Mouse (Mus musculus) midbrain, embryonic 14.5 days (tissue): ENCODE measurements around the gene Ccdc24. TPM values are rescaled to one million over a fixed set of nuclear protein-coding genes. Genes with fewer than 3 reads are reported as not detected.
A peak's percentile ranks its signal among the peaks of the same experiment; 100 is the strongest.

Source experiments
- ATAC-seq: fragments of 200-750 bp; cut with Nextera tagmentation; 2 replicates; pipeline ENCODE4 v1.8.0; 2017; ENCODE audit warnings: moderate number of reproducible peaks, moderate library complexity; ENCODE audit not compliant: low FRiP score, low TSS enrichment
- DNase-seq: peaks from one replicate; pipeline ENCODE4 v3.0.0-alpha.2; 2015
- H3K27ac ChIP-seq: fragments of 300-500 bp; sonication (generic); replicated peaks from 2 replicates; pipeline ENCODE4 v1.5.1; 2014; ENCODE audit warnings: mild to moderate bottlenecking, low read depth, low read length, moderate library complexity
- H3K27me3 ChIP-seq: fragments of 300-500 bp; sonication (generic); 2 replicates; pipeline ENCODE4 v1.6.1; 2014; ENCODE audit warnings: low read length, control low read depth, mixed read lengths; ENCODE audit not compliant: control insufficient read depth, insufficient read depth
- H3K36me3 ChIP-seq: fragments of 300-500 bp; sonication (generic); 2 replicates; pipeline ENCODE4 v1.6.1; 2014; ENCODE audit warnings: low read length, control low read depth; ENCODE audit not compliant: control insufficient read depth, insufficient read depth
- H3K4me1 ChIP-seq: fragments of 300-500 bp; sonication (generic); 2 replicates; pipeline ENCODE4 v1.6.1; 2014; ENCODE audit warnings: mild to moderate bottlenecking, antibody characterized with exemption, low read length, control low read depth; ENCODE audit not compliant: control insufficient read depth, insufficient read depth
- H3K4me2 ChIP-seq: fragments of 300-500 bp; sonication (generic); 2 replicates; pipeline ENCODE4 v1.6.1; 2014; ENCODE audit warnings: mild to moderate bottlenecking, low read length, moderate library complexity
- H3K4me3 ChIP-seq: fragments of 300-500 bp; sonication (generic); replicated peaks from 2 replicates; pipeline ENCODE4 v1.5.1; 2014; ENCODE audit warnings: low read depth, low read length
- H3K9ac ChIP-seq: fragments of 300-500 bp; sonication (generic); replicated peaks from 2 replicates; pipeline ENCODE4 v1.6.1; 2014; ENCODE audit warnings: mild to moderate bottlenecking, low read length, moderate library complexity
- H3K9me3 ChIP-seq: fragments of 300-500 bp; sonication (generic); 2 replicates; pipeline ENCODE4 v1.6.1; 2016; ENCODE audit warnings: low read length, control low read depth, mixed read lengths; ENCODE audit not compliant: control insufficient read depth
- WGBS: fragments of 180-500 bp; shearing (Covaris S2); extraction: QIAGEN DNeasy Blood & Tissue Kit; methylation state at CpG from one replicate; pipeline ENCODE4 v1.1.7; 2014; 5-methylcytosine and 5-hydroxymethylcytosine counted together
- polyA plus RNA-seq: library from polyadenylated mRNA; unstranded; fragments of >200 nt; fragmentation: Nextera tagmentation; extraction: Ambion mirVana; gene quantifications from 2 replicates; pipeline ENCODE4 v1.2.1, GENCODE M21; 2014

The Ccdc24 gene
- 3.0 TPM in 2 replicates for polyA plus RNA-seq

DNA sequence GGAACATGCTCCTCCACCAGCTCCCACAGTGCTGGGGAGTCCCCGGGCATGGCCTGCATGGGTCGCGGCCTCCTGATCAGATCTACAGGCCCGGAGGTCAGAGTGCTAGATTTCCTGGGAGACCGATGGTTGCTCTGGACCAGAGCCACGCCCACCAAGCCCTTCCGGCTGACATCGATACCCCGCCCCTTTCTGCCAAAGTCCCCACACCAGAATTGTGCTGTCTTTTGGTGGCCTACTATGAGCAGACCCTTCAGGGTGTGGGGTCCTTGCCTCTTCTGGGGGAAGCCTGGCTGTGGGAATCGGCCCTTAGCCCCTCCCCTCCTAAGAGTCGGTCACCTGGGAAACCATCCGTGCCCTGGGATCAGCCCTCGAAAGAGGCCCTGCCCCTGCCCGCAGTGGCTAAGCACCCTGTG, at the start of gene Ccdc24:
Ccdc24 (minus strand) TSS at position 87 of the 416 bp plus-strand sequence.
- Histone ChIP-seq H3K36me3 (peaks cover 42% of the 10 kb centered on the region), H3K4me1 (no peaks in the 10 kb centered on the region), H3K27me3 (no peaks in the 10 kb centered on the region), H3K9me3 (no peaks in the 10 kb centered on the region), H3K4me3 (no peak within 1 kb of the TSS), H3K4me2 (peak within 1 kb of the TSS; percentile 20; the same call in 1 of the 2 replicates), H3K9ac (no peak within 1 kb of the TSS), H3K27ac (no peak within 1 kb of the TSS)
- peak; percentile 31 for DNase-seq
- ATAC-seq: 0 out of 2 replicates have a peak, but pooled peaks have one; percentile 6
- WGBS: 4% methylated on average over 14 of the region's 14 CpGs

DNA sequence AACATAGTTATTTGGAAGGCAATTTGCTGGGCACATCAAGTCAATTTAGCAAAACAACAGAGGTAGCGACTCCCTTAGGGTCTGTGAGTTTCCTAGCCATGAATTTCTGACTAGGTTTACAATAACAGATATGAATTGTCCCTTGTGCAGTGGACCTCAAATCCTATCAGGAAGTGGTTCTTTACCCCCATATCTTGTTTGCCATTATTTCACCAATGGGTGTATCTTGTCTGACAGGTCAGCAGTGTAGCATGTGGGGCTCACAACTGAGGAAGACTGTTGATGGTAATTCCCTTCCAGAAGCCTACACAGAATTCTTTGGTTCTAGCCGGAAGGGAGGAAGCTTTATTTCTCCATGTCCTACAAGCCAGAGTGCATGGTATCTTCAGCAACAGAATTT, 49.0 kb upstream of the Ccdc24 start:
- ATAC-seq: no peak
- 91% methylated on average over 2 of the region's 2 CpGs for whole genome bisulfite sequencing
- H3K27me3 ChIP-seq: peaks cover 11% of the 10 kb centered on the region; the same call in 1 of the 2 replicates

DNA sequence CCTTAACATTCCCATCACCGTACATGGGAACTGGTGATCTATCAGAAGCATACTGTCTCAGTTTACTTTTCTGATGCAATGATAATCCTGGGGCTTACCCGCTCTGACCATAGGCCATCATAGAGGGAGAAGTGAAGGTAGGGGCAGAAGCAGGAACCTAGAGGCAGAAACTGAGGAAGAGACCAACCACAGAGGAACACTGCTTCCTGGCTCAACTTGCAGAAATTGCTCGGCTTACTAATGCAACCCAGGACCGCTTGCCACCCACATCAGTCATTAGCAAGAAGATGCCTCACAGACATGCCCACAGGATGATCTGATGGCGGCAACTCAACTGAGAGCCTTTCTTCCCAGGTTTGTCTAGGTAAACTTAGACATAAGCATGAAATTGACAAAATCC, 46.4 kb upstream of the Ccdc24 start:
- DNase-seq (no peak), ATAC-seq (no peak)
- Histone ChIP-seq H3K4me3 (no peak overlapping the region), H3K9me3 (no peaks in the 10 kb centered on the region), H3K4me1 (peaks cover 13% of the 10 kb centered on the region), H3K4me2 (no peak overlapping the region), H3K27ac (no peak overlapping the region), H3K9ac (no peak overlapping the region), H3K36me3 (no peaks in the 10 kb centered on the region), H3K27me3 (no peaks in the 10 kb centered on the region)
- 93% methylated on average over 5 of the region's 5 CpGs for WGBS

More for the DNA sequence above, 49.0 kb upstream of the Ccdc24 start:
- no peak overlapping the region for H3K4me3 ChIP-seq
- no peaks in the 10 kb centered on the region for H3K9me3 ChIP-seq
- no peak overlapping the region for H3K27ac ChIP-seq
- no peaks in the 10 kb centered on the region for H3K4me1 ChIP-seq
- no peaks in the 10 kb centered on the region for H3K36me3 ChIP-seq
- no peak overlapping the region for H3K9ac ChIP-seq
- no peak overlapping the region for H3K4me2 ChIP-seq
- no peak for DNase-seq

DNA sequence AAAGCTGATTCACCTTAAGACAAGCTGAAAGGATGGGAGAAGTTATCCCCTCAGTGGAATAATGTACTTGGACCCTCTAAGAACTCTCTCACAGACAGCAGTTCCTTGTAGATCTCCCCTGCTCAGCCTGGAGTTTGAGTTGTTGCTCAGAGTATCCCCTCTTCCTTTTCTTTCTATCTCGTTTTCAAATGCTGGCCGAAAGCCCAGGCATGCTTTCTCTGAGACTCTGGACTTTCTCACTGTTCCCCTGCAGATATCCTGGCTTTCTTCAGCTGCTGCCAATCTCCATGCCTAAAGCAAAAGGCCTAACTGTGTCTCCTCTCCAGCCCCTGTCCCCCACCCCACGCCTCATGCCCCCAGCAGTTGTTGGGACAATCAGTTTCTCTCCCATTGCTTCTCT, 45.9 kb upstream of the Ccdc24 start:
- no peak for ATAC-seq
- no peaks in the 10 kb centered on the region for H3K9me3 ChIP-seq
- WGBS: 75% methylated on average over 3 of the region's 3 CpGs
- no peak for DNase-seq
- H3K36me3 ChIP-seq: no peaks in the 10 kb centered on the region
- no peak overlapping the region for H3K4me2 ChIP-seq
- H3K27ac ChIP-seq: no peak overlapping the region
- H3K4me1 ChIP-seq: peaks cover 18% of the 10 kb centered on the region
- H3K27me3 ChIP-seq: no peaks in the 10 kb centered on the region
- no peak overlapping the region for H3K9ac ChIP-seq
- no peak overlapping the region for H3K4me3 ChIP-seq

DNA sequence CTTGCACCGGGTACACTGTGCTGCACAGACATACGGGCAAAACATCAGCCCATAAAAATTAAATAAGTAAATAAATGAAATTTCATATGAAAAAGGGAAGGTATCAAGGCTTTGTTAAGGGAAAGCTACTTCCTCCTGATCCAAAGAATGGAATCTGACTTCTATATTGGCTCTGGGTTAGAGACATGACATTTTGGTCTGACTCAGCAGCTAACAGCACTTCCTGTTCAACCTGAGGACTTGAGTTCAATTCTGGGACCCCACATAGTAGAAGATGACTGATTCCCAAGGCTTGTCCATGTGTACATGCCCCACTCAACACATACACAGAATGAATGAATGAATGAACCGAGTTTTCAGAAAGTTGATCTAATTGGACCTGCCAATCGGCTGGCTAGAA, 45.5 kb upstream of the Ccdc24 start:
- 94% methylated on average over 4 of the region's 4 CpGs for WGBS
- Histone ChIP-seq H3K9me3 (no peaks in the 10 kb centered on the region), H3K27me3 (no peaks in the 10 kb centered on the region), H3K36me3 (no peaks in the 10 kb centered on the region), H3K9ac (no peak overlapping the region), H3K4me3 (no peak overlapping the region), H3K4me2 (no peak overlapping the region), H3K4me1 (peaks cover 22% of the 10 kb centered on the region), H3K27ac (no peak overlapping the region)
- ATAC-seq (no peak), DNase-seq (no peak)

DNA sequence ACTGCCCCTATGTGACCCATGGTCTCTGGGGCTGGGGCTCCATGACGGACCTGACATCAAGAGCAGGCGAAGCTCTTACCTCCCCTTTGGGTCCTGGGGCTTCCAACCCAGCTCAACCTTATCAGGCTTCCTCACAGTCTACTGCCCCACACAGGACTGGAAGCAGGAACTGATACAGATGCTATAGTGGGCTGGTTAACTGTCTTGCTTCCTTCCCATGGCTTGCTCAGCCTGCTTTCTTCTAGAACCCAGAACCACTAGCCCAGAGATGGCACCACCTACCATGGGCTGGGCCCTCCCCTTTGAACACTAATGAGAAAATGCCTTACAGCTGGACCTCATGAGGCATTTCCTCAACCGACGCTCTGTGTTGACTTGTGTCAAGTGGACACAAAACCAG, 45.0 kb upstream of the Ccdc24 start:
- no peak for ATAC-seq
- 97% methylated on average over 4 of the region's 4 CpGs for WGBS

DNA sequence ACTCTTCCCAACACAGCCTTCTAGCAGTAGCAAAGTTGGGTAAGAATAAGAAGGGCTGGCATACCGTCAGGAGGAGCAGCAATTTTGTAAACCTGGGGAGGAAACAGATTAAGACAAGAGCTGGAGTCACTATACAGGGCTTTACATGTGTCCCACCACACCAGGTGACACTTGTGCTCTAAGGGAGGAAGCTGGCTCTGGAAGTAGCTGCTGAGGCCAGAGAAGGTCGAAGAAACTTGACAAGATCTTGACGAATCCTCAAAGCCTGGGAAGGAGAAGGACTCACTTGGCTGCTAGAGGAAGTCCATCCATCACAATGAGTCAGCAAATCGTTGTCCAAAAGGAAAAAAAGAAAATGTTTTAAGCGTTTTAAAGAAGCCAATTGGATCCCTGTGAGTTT, 44.0 kb upstream of the Ccdc24 start:
- Histone ChIP-seq H3K9me3 (no peaks in the 10 kb centered on the region), H3K27ac (no peak overlapping the region), H3K4me3 (no peak overlapping the region), H3K9ac (no peak overlapping the region), H3K36me3 (peaks cover 9% of the 10 kb centered on the region), H3K4me2 (peak overlapping the region; percentile 99), H3K4me1 (peaks cover 29% of the 10 kb centered on the region), H3K27me3 (no peaks in the 10 kb centered on the region)
- WGBS: 93% methylated on average over 5 of the region's 5 CpGs
- ATAC-seq: no peak
- no peak for DNase-seq

More for the DNA sequence above, 45.0 kb upstream of the Ccdc24 start:
- H3K9ac ChIP-seq: no peak overlapping the region
- no peaks in the 10 kb centered on the region for H3K27me3 ChIP-seq
- no peak overlapping the region for H3K4me2 ChIP-seq
- DNase-seq: no peak
- H3K27ac ChIP-seq: no peak overlapping the region
- H3K4me1 ChIP-seq: peaks cover 27% of the 10 kb centered on the region
- H3K36me3 ChIP-seq: no peaks in the 10 kb centered on the region
- H3K9me3 ChIP-seq: no peaks in the 10 kb centered on the region
- H3K4me3 ChIP-seq: no peak overlapping the region

DNA sequence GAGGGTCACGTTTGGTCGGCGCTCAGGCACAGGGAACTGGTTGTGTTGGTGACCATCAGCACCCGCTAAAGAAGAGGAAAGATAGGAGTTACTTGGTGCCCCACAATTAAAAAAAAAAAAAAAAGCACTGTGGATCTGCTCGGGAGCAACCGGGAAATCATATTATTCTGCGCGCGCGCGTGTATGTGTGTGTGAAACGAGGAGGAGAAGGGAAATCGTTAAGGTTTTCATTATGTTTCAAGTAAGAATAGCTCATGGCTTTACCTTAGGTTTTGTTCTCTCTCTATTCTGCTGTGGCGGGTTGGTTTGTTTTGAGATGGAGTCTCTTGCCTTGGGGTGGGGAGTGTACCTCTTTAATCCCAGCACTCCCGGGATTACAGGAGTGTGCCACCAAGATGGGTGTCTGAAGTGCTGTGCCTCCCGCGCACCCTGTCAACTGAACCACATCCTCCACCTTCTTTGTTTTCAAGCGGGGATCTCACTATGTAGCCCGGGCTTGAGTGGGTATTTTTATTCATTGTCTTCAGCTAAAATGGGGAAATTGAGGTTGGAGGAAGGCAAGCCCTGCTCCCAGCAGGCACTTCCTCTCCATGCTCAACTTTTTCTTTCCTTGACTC, 43.2 kb upstream of the Ccdc24 start:
- Histone ChIP-seq H3K9me3 (no peaks in the 10 kb centered on the region), H3K4me1 (peaks cover 30% of the 10 kb centered on the region), H3K27ac (peak overlapping the region; percentile 87; the same call in 1 of the 2 replicates), H3K27me3 (no peaks in the 10 kb centered on the region), H3K4me2 (peak overlapping the region; percentile 99), H3K9ac (peak overlapping the region; percentile 87), H3K4me3 (peak overlapping the region; percentile 85), H3K36me3 (peaks cover 17% of the 10 kb centered on the region)
- ATAC-seq (no peak), DNase-seq (no peak)
- 4% methylated on average over 19 of the region's 19 CpGs for WGBS
